Mouse (Mus musculus): ENCODE data around the gene Rras. TPM values are rescaled to one million over a fixed set of nuclear protein-coding genes. Genes with fewer than 3 reads are reported as not detected.

Rras gene
- total RNA-seq, 2 experiments from 2014 or later = 15.9 TPM; not detected in 1

Other genes with a start within 250 kb of the Rras start
Only the 30 nearest of the 35 such genes appear.
- 1.8 and 3.8 TPM in 2 replicates for gene Akt1s1, start 169.0 kb upstream of the Rras start, total RNA-seq (2015; ENCODE audit: low replicate concordance)
- 3.7 and 27.8 TPM in 2 replicates for gene Akt1s1, start 169.0 kb upstream of the Rras start, total RNA-seq (2017; ENCODE audit: low replicate concordance)
- gene Tbc1d17, start 168.9 kb upstream of the Rras start, total RNA-seq (2015; ENCODE audit: low replicate concordance) = 6.8 and 58.3 TPM in 2 replicates
- gene Tbc1d17, start 168.9 kb upstream of the Rras start, total RNA-seq (2017; ENCODE audit: low replicate concordance) = 18.0 and 35.8 TPM in 2 replicates
- gene Pnkp, start 160.8 kb upstream of the Rras start, total RNA-seq (2015; ENCODE audit: low replicate concordance) = 29.6 and 36.0 TPM in 2 replicates
- gene Pnkp, start 160.8 kb upstream of the Rras start, total RNA-seq (2017; ENCODE audit: low replicate concordance) = 30.9 and 58.2 TPM in 2 replicates
- gene Ptov1, start 148.2 kb upstream of the Rras start, total RNA-seq (2015; ENCODE audit: low replicate concordance) = 16.9 and 18.4 TPM in 2 replicates
- gene Ptov1, start 148.2 kb upstream of the Rras start, total RNA-seq (2017; ENCODE audit: low replicate concordance) = 1.8 and 4.8 TPM in 2 replicates
- 10.1 and 18.0 TPM in 2 replicates for gene Med25, start 125.2 kb upstream of the Rras start, total RNA-seq (2015; ENCODE audit: low replicate concordance)
- 8.0 and 11.3 TPM in 2 replicates for gene Med25, start 125.2 kb upstream of the Rras start, total RNA-seq (2017; ENCODE audit: low replicate concordance)
- 2.5 and 6.5 TPM in 2 replicates for gene Fuz, start 121.9 kb upstream of the Rras start, total RNA-seq (2015; ENCODE audit: low replicate concordance)
- 4.5 and 6.7 TPM in 2 replicates for gene Fuz, start 121.9 kb upstream of the Rras start, total RNA-seq (2017; ENCODE audit: low replicate concordance)
- 93.0 and 93.9 TPM in 2 replicates for gene Ap2a1, start 88.5 kb upstream of the Rras start, total RNA-seq (2015; ENCODE audit: low replicate concordance)
- 46.2 and 74.2 TPM in 2 replicates for gene Ap2a1, start 88.5 kb upstream of the Rras start, total RNA-seq (2017; ENCODE audit: low replicate concordance)
- gene Tsks, start 74.8 kb upstream of the Rras start, total RNA-seq (2015; ENCODE audit: low replicate concordance) = not detected in 2 replicates
- gene Tsks, start 74.8 kb upstream of the Rras start, total RNA-seq (2017; ENCODE audit: low replicate concordance) = not detected in 2 replicates
- 1.1 TPM in 1 of 2 replicates, not detected in the other for gene Cpt1c, start 43.1 kb upstream of the Rras start, total RNA-seq (2015; ENCODE audit: low replicate concordance)
- 1.7 TPM in 1 of 2 replicates, not detected in the other for gene Cpt1c, start 43.1 kb upstream of the Rras start, total RNA-seq (2017; ENCODE audit: low replicate concordance)
- gene Prmt1, start 31.4 kb upstream of the Rras start, total RNA-seq (2015; ENCODE audit: low replicate concordance) = 17.3 and 28.9 TPM in 2 replicates
- gene Prmt1, start 31.4 kb upstream of the Rras start, total RNA-seq (2017; ENCODE audit: low replicate concordance) = 2.3 and 25.4 TPM in 2 replicates
- 50.7 and 80.7 TPM in 2 replicates for gene Irf3, start 20.3 kb upstream of the Rras start, total RNA-seq (2015; ENCODE audit: low replicate concordance)
- 44.2 and 62.0 TPM in 2 replicates for gene Irf3, start 20.3 kb upstream of the Rras start, total RNA-seq (2017; ENCODE audit: low replicate concordance)
- gene Bcl2l12, start 19.2 kb upstream of the Rras start, total RNA-seq (2015; ENCODE audit: low replicate concordance) = 6.3 and 10.1 TPM in 2 replicates
- 3.6 and 8.7 TPM in 2 replicates for gene Bcl2l12, start 19.2 kb upstream of the Rras start, total RNA-seq (2017; ENCODE audit: low replicate concordance)
- 20.9 and 30.2 TPM in 2 replicates for gene Scaf1, start 1.6 kb upstream of the Rras start, total RNA-seq (2015; ENCODE audit: low replicate concordance)
- gene Scaf1, start 1.6 kb upstream of the Rras start, total RNA-seq (2017; ENCODE audit: low replicate concordance) = 15.8 and 31.6 TPM in 2 replicates
- gene Prr12, start 34.9 kb downstream of the Rras start, total RNA-seq (2015; ENCODE audit: low replicate concordance) = 3.6 and 6.7 TPM in 2 replicates
- gene Prr12, start 34.9 kb downstream of the Rras start, total RNA-seq (2017; ENCODE audit: low replicate concordance) = 0.13 and 0.23 TPM in 2 replicates
- 24.5 and 30.6 TPM in 2 replicates for gene Nosip, start 44.5 kb downstream of the Rras start, total RNA-seq (2015; ENCODE audit: low replicate concordance)
- gene Nosip, start 44.5 kb downstream of the Rras start, total RNA-seq (2017; ENCODE audit: low replicate concordance) = 32.7 and 54.0 TPM in 2 replicates
- 2.9 and 8.8 TPM in 2 replicates for gene Prrg2, start 44.7 kb downstream of the Rras start, total RNA-seq (2015; ENCODE audit: low replicate concordance)
- gene Prrg2, start 44.7 kb downstream of the Rras start, total RNA-seq (2017; ENCODE audit: low replicate concordance) = 0.91 and 6.8 TPM in 2 replicates
- 1.1 and 8.8 TPM in 2 replicates for gene Rcn3, start 74.3 kb downstream of the Rras start, total RNA-seq (2015; ENCODE audit: low replicate concordance)
- 1.9 and 4.0 TPM in 2 replicates for gene Rcn3, start 74.3 kb downstream of the Rras start, total RNA-seq (2017; ENCODE audit: low replicate concordance)
- 10.5 TPM in 2 replicates for gene Fcgrt, start 85.9 kb downstream of the Rras start, total RNA-seq (2015; ENCODE audit: low replicate concordance)
- gene Fcgrt, start 85.9 kb downstream of the Rras start, total RNA-seq (2017; ENCODE audit: low replicate concordance) = 8.3 and 9.7 TPM in 2 replicates
- gene Rps11, start 106.5 kb downstream of the Rras start, total RNA-seq (2015; ENCODE audit: low replicate concordance) = 694 and 736 TPM in 2 replicates
- gene Rps11, start 106.5 kb downstream of the Rras start, total RNA-seq (2017; ENCODE audit: low replicate concordance) = 189 and 313 TPM in 2 replicates
- gene Rpl13a, start 110.8 kb downstream of the Rras start, total RNA-seq (2015; ENCODE audit: low replicate concordance) = 918 and 1,040 TPM in 2 replicates
- gene Rpl13a, start 110.8 kb downstream of the Rras start, total RNA-seq (2017; ENCODE audit: low replicate concordance) = 765 and 800 TPM in 2 replicates
- not detected in 2 replicates for gene Gm45713, start 118.3 kb downstream of the Rras start, total RNA-seq (2015; ENCODE audit: low replicate concordance)
- gene Gm45713, start 118.3 kb downstream of the Rras start, total RNA-seq (2017; ENCODE audit: low replicate concordance) = 0.98 and 2.3 TPM in 2 replicates
- 3.6 and 17.2 TPM in 2 replicates for gene Flt3l, start 118.5 kb downstream of the Rras start, total RNA-seq (2015; ENCODE audit: low replicate concordance)
- gene Flt3l, start 118.5 kb downstream of the Rras start, total RNA-seq (2017; ENCODE audit: low replicate concordance) = 0.23 and 4.5 TPM in 2 replicates
- 58.7 and 96.4 TPM in 2 replicates for gene Pih1d1, start 136.3 kb downstream of the Rras start, total RNA-seq (2015; ENCODE audit: low replicate concordance)
- gene Pih1d1, start 136.3 kb downstream of the Rras start, total RNA-seq (2017; ENCODE audit: low replicate concordance) = 6.8 and 8.7 TPM in 2 replicates
- 24.5 and 29.3 TPM in 2 replicates for gene Aldh16a1, start 136.6 kb downstream of the Rras start, total RNA-seq (2015; ENCODE audit: low replicate concordance)
- gene Aldh16a1, start 136.6 kb downstream of the Rras start, total RNA-seq (2017; ENCODE audit: low replicate concordance) = 12.4 and 14.1 TPM in 2 replicates
- gene Slc17a7, start 146.0 kb downstream of the Rras start, total RNA-seq (2015; ENCODE audit: low replicate concordance) = not detected in 2 replicates
- gene Slc17a7, start 146.0 kb downstream of the Rras start, total RNA-seq (2017; ENCODE audit: low replicate concordance) = not detected in 2 replicates
- gene Gfy, start 161.6 kb downstream of the Rras start, total RNA-seq (2015; ENCODE audit: low replicate concordance) = not detected in 2 replicates
- not detected in 2 replicates for gene Gfy, start 161.6 kb downstream of the Rras start, total RNA-seq (2017; ENCODE audit: low replicate concordance)
- gene Pth2, start 163.0 kb downstream of the Rras start, total RNA-seq (2015; ENCODE audit: low replicate concordance) = not detected in 2 replicates
- not detected in 2 replicates for gene Pth2, start 163.0 kb downstream of the Rras start, total RNA-seq (2017; ENCODE audit: low replicate concordance)
- not detected in 2 replicates for gene Ccdc155, start 186.9 kb downstream of the Rras start, total RNA-seq (2015; ENCODE audit: low replicate concordance)
- gene Ccdc155, start 186.9 kb downstream of the Rras start, total RNA-seq (2017; ENCODE audit: low replicate concordance) = not detected in 2 replicates
- gene Dkkl1, start 194.2 kb downstream of the Rras start, total RNA-seq (2015; ENCODE audit: low replicate concordance) = 6.3 and 8.6 TPM in 2 replicates
- gene Dkkl1, start 194.2 kb downstream of the Rras start, total RNA-seq (2017; ENCODE audit: low replicate concordance) = 0.77 TPM in 1 of 2 replicates, not detected in the other
- not detected in 2 replicates for gene Tead2, start 197.8 kb downstream of the Rras start, total RNA-seq (2015; ENCODE audit: low replicate concordance)
- gene Tead2, start 197.8 kb downstream of the Rras start, total RNA-seq (2017; ENCODE audit: low replicate concordance) = not detected in 2 replicates